Mouse (Mus musculus) liver, postnatal 0 days (tissue): ENCODE data around the gene Krtap16-1.

Source experiments
- CTCF ChIP-seq: sonication (generic); IDR thresholded peaks from 2 replicates; pipeline ENCODE4 v1.5.1; 2016; ENCODE audit warnings: antibody characterized with exemption, low read depth
- EP300 ChIP-seq: IDR thresholded peaks from 2 replicates; pipeline ENCODE4 v1.6.1; 2016; ENCODE audit warnings: antibody characterized with exemption, low read depth, mild to moderate bottlenecking

- TF ChIP-seq CTCF = no peak
- TF ChIP-seq EP300 = no peak
Measured at GRCm38 (mm10) chr11:100010682-100011081, 24.3 kb upstream of the Krtap16-1 start.
